20 mouse cellular contexts compared by ENCODE assay signal in the genomic region with DNA sequence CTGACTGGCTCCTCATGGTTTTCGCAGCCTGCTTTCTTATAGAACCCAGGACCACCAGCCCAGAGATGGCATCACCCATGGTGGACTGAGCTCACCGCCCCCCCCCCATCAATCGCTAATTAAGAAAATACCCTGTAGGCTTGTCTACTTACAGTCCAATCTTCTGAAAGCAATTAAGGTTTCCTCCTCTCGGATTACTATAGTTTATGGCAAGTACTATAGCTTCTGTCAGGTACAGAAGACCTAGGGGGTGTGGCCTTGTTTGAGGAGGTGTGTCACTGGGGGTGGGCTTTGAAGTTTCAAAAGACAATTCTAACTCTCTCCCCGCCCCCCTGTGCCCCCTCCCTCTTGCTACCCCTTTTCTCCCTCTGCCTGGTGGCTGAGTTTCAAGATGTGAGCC. TPM values are rescaled to one million over a fixed set of nuclear protein-coding genes. Genes with fewer than 3 reads are reported as not detected.
A peak's percentile ranks its signal among the peaks of the same experiment; 100 is the strongest.
DNase-seq lines count a peak whose midpoint lies in the region; ATAC-seq and TF ChIP-seq lines count a peak whose summit lies in the region.
"Had no signal": no experiment of that assay in that cellular context is flagged by ENCODE, and none has a peak within 500 bp of the region (broad histone marks: within the 10 kb centered on the region; RNA-seq: fewer than 3 reads in every experiment).

No protein-coding gene starts in this region.

- H3K4me1 ChIP-seq in limb, embryonic 11.5 days (ENCODE audit: control insufficient read depth, insufficient read depth, low read length) = no peaks in the 10 kb centered on the region
- H3K4me1 ChIP-seq in limb, embryonic 10.5 days = peaks cover 36% of the 10 kb centered on the region
- 0 out of 2 replicates have a peak, but pooled peaks cover 4% of the 10 kb centered on the region for H3K4me1 ChIP-seq in intestine, embryonic 15.5 days (replicated peaks)
- H3K4me1 ChIP-seq in hindbrain, postnatal 0 days (ENCODE audit: insufficient read depth, low read length) = no peaks in the 10 kb centered on the region
- H3K4me1 ChIP-seq: forebrain, embryonic 13.5 days; hindbrain, embryonic 15.5 days had no signal

- TF ChIP-seq POLR2A in myocyte (IDR thresholded peaks at IDR 0.05; ENCODE audit: insufficient read length, low read depth) = no peak

- H3K9me3 ChIP-seq in limb, embryonic 11.5 days (ENCODE audit: control insufficient read depth, low read length) = no peaks in the 10 kb centered on the region
- no peaks in the 10 kb centered on the region for H3K9me3 ChIP-seq in limb, embryonic 10.5 days (replicated peaks)
- no peaks in the 10 kb centered on the region for H3K9me3 ChIP-seq in intestine, embryonic 15.5 days
- H3K9me3 ChIP-seq in hindbrain, postnatal 0 days (ENCODE audit: low read length) = no peaks in the 10 kb centered on the region
- H3K9me3 ChIP-seq: forebrain, embryonic 13.5 days; G1E; heart, embryonic 12.5 days; hindbrain, embryonic 15.5 days had no signal

- H3K9ac ChIP-seq in limb, embryonic 11.5 days (ENCODE audit: low read length) = no peak overlapping the region
- no peak overlapping the region for H3K9ac ChIP-seq in intestine, embryonic 15.5 days
- H3K9ac ChIP-seq in hindbrain, postnatal 0 days (replicated peaks; ENCODE audit: low read length) = no peak overlapping the region
- H3K9ac ChIP-seq: forebrain, embryonic 13.5 days; forebrain, postnatal 0 days; heart, embryonic 12.5 days; hindbrain, embryonic 15.5 days had no signal

- ATAC-seq in limb, embryonic 11.5 days (ENCODE audit: insufficient number of reproducible peaks, low FRiP score, low TSS enrichment, low read depth) = 0 out of 2 replicates have a peak, but pooled peaks have one; percentile 54
- peak; percentile 37 for ATAC-seq in intestine, embryonic 15.5 days
- ATAC-seq in hindbrain, postnatal 0 days = no peak
- ATAC-seq: CD4-positive, CD25-positive, alpha-beta regulatory T cell, adult 4 months; forebrain, embryonic 13.5 days; forebrain, postnatal 0 days; inflammation-experienced regulatory T-cells, adult 6 months had no signal

- H3ac ChIP-seq in myocyte (ENCODE audit: control insufficient read depth, insufficient read length) = no peak overlapping the region

- no peak overlapping the region for H3K27ac ChIP-seq in limb, embryonic 11.5 days (replicated peaks; ENCODE audit: low read depth, low read length)
- no peak overlapping the region for H3K27ac ChIP-seq in limb, embryonic 10.5 days
- no peak overlapping the region for H3K27ac ChIP-seq in intestine, embryonic 15.5 days
- H3K27ac ChIP-seq in hindbrain, postnatal 0 days = no peak overlapping the region
- H3K27ac ChIP-seq: forebrain, embryonic 13.5 days; hindbrain, embryonic 15.5 days had no signal

- DNase-seq in limb, embryonic 11.5 days (ENCODE audit: low spot score) = no peak
- DNase-seq in limb, embryonic 10.5 days (ENCODE audit: low spot score) = no peak
- no peak for DNase-seq in embryo, embryonic 10.5 days (ENCODE audit: low spot score)
- DNase-seq in hindbrain, postnatal 0 days (ENCODE audit: low spot score) = no peak
- DNase-seq: adrenal gland, postnatal 10 days; B cell, adult 2 months; cerebellum, adult 11-12 months; cerebellum, adult 9-10 months; cerebellum, postnatal 25 days; forebrain, postnatal 0 days; gastrocnemius, postnatal 14 days; heart, postnatal 36 days had no signal

- 35% methylated on average over 5 of the region's 5 CpGs for WGBS in limb, embryonic 11.5 days
- WGBS in limb, embryonic 10.5 days = 49% methylated on average over 5 of the region's 5 CpGs
- WGBS in intestine, embryonic 15.5 days = 55% methylated on average over 5 of the region's 5 CpGs
- 67% methylated on average over 5 of the region's 5 CpGs for WGBS in hindbrain, postnatal 0 days

- H3K4me3 ChIP-seq in limb, embryonic 11.5 days (ENCODE audit: low read depth, low read length) = no peak overlapping the region
- no peak overlapping the region for H3K4me3 ChIP-seq in limb, embryonic 10.5 days
- H3K4me3 ChIP-seq in intestine, embryonic 15.5 days (replicated peaks) = no peak overlapping the region
- H3K4me3 ChIP-seq in myocyte = no peak overlapping the region
- no peak overlapping the region for H3K4me3 ChIP-seq in hindbrain, postnatal 0 days (ENCODE audit: low read length)
- H3K4me3 ChIP-seq: forebrain, embryonic 13.5 days; heart, embryonic 12.5 days; hindbrain, embryonic 15.5 days had no signal

- no peaks in the 10 kb centered on the region for H3K36me3 ChIP-seq in limb, embryonic 11.5 days (ENCODE audit: control insufficient read depth, insufficient read depth, low read length)
- no peaks in the 10 kb centered on the region for H3K36me3 ChIP-seq in limb, embryonic 10.5 days
- no peaks in the 10 kb centered on the region for H3K36me3 ChIP-seq in intestine, embryonic 15.5 days
- H3K36me3 ChIP-seq in myocyte (ENCODE audit: control insufficient read depth, insufficient read depth) = no peaks in the 10 kb centered on the region
- no peaks in the 10 kb centered on the region for H3K36me3 ChIP-seq in hindbrain, postnatal 0 days (ENCODE audit: insufficient read depth, low read length)
- H3K36me3 ChIP-seq: G1E; heart, embryonic 12.5 days; hindbrain, embryonic 15.5 days had no signal

- no peak overlapping the region for H3K4me2 ChIP-seq in limb, embryonic 11.5 days (ENCODE audit: low read depth, severe bottlenecking)
- no peak overlapping the region for H3K4me2 ChIP-seq in intestine, embryonic 15.5 days (replicated peaks)
- H3K4me2 ChIP-seq in myocyte (ENCODE audit: low read depth) = peak overlapping the region; percentile 44
- H3K4me2 ChIP-seq in hindbrain, postnatal 0 days (ENCODE audit: low read depth, low read length) = no peak overlapping the region
- H3K4me2 ChIP-seq: forebrain, embryonic 13.5 days; heart, embryonic 12.5 days; hindbrain, embryonic 15.5 days had no signal

- no peaks in the 10 kb centered on the region for H3K27me3 ChIP-seq in limb, embryonic 11.5 days (ENCODE audit: control insufficient read depth, insufficient read depth, low read length)
- H3K27me3 ChIP-seq in limb, embryonic 10.5 days (ENCODE audit: low read depth, poor library complexity, severe bottlenecking) = no peaks in the 10 kb centered on the region
- H3K27me3 ChIP-seq in intestine, embryonic 15.5 days (replicated peaks) = no peaks in the 10 kb centered on the region
- no peaks in the 10 kb centered on the region for H3K27me3 ChIP-seq in myocyte (ENCODE audit: control insufficient read depth, insufficient read depth, insufficient read length)
- H3K27me3 ChIP-seq in hindbrain, postnatal 0 days (ENCODE audit: insufficient read depth, low read length) = no peaks in the 10 kb centered on the region
- H3K27me3 ChIP-seq: heart, embryonic 12.5 days; hindbrain, embryonic 15.5 days had no signal

- no peaks in the 10 kb centered on the region for H3K79me2 ChIP-seq in myocyte (ENCODE audit: control insufficient read depth, insufficient read depth)

- no peak for TF ChIP-seq CTCF in hindbrain, postnatal 0 days (IDR thresholded peaks at IDR 0.05; ENCODE audit: low read depth)

TF ChIP-seq in myocyte, 11 proteins besides CTCF, POLR2A, EP300 and RAD21:
- TF ChIP-seq CEBPB (IDR thresholded peaks at IDR 0.05; ENCODE audit: insufficient read depth, poor library complexity, severe bottlenecking) (no peak), USF1 (IDR thresholded peaks at IDR 0.05; ENCODE audit: low read depth) (no peak), MYOD1 (IDR thresholded peaks at IDR 0.05; ENCODE audit: control insufficient read depth in 1 of 3, insufficient read length in 2 of 3, low read depth in 2 of 3) (no peak), MAX (IDR thresholded peaks at IDR 0.05; ENCODE audit: low read depth) (no peak), E2F4 (IDR thresholded peaks at IDR 0.05; ENCODE audit: insufficient read depth) (no peak), MYOG (IDR thresholded peaks at IDR 0.05; ENCODE audit: control insufficient read depth in 1 of 3, insufficient read depth in 1 of 3, insufficient read length in 2 of 3, low read depth in 2 of 3) (no peak), REST (IDR thresholded peaks at IDR 0.05; ENCODE audit: insufficient read depth, insufficient read length) (no peak), SRF (IDR thresholded peaks at IDR 0.05; ENCODE audit: control insufficient read depth, insufficient read length, low read depth) (no peak), POLR2AphosphoS2 (IDR thresholded peaks at IDR 0.05; ENCODE audit: insufficient read length, low read depth) (no peak), TCF12 (IDR thresholded peaks at IDR 0.05; ENCODE audit: insufficient read depth, poor library complexity, severe bottlenecking) (no peak), TCF3 (IDR thresholded peaks at IDR 0.05; ENCODE audit: insufficient read length, low read depth) (no peak)

RNA-seq across cellular contexts. Expression of gene Secisbp2l, which starts 6.6 kb away (rescaled TPM):
- polyA plus RNA-seq in limb, embryonic 11.5 days (2014; fragmentation: Nextera tagmentation; extraction: Ambion mirVana) = 22.1 and 23.5 TPM in 2 replicates
- 12.3 and 16.2 TPM in 2 replicates for polyA plus RNA-seq in limb, embryonic 10.5 days (2016; fragmentation: Nextera tagmentation; extraction: Ambion mirVana)
- 14.0 and 14.1 TPM in 2 replicates for polyA plus RNA-seq in intestine, embryonic 15.5 days (2015; fragmentation: Nextera tagmentation; extraction: Ambion mirVana)
- 8.4 TPM for polyA plus RNA-seq in myocyte (2012; fragmentation: generic; extraction: Trizol)
- 43.5 and 47.4 TPM in 2 replicates for total RNA-seq in hindbrain, postnatal 0 days (2014; rRNA removed)
- 26.6 and 27.8 TPM in 2 replicates for polyA plus RNA-seq in hindbrain, postnatal 0 days (2015; fragmentation: Nextera tagmentation; extraction: Ambion mirVana)
